Mouse (Mus musculus): ENCODE results near the gene Atg14.

DNA sequence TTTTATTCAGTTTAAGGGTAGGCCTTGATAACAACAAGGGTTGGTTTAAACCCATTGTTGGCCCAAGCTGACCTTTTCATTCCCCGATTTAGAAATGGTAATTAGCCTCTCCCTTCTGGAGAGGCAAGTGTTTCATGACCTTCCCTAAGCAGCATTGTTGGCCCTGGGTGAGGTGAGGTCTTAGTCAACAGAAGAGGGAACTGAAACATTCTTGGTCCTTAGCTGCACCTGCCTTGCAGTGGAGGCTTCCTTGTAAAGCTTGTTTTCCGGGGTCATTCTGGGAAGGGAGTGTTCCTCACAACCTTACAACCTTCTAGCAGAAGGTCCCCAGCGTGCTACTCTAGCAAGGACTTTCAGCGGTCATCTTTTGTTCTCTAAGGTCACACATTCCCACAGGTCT lies 2.3 kb upstream of the Atg14 start:
- TF ChIP-seq CTCF (conservative IDR thresholded peaks at IDR 0.05 in 1 of 2, IDR thresholded peaks at IDR 0.05 in 1 of 2; ENCODE audit: low read depth in 2 of 2, low read length in 2 of 2) (no peak), MAZ (IDR thresholded peaks at IDR 0.05; ENCODE audit: low read depth, low read length) (no peak), POLR2AphosphoS2 (IDR thresholded peaks at IDR 0.05; ENCODE audit: low read depth, low read length) (no peak), KAT2A (IDR thresholded peaks at IDR 0.05; ENCODE audit: insufficient replicate concordance, low read length) (no peak)
